In genomic region chr13:28952576-28953571, GRCm38 (mm10) we compare ENCODE assay signal across 8 mouse cellular contexts. TPM values are rescaled to one million over a fixed set of nuclear protein-coding genes. Genes with fewer than 3 reads are reported as not detected.
DNase-seq lines count a peak whose midpoint lies in the region; ATAC-seq and TF ChIP-seq lines count a peak whose summit lies in the region.

No protein-coding gene starts in this region.

- TF ChIP-seq POLR2A in olfactory bulb, adult 2 months (IDR thresholded peaks at IDR 0.05; ENCODE audit: insufficient read depth, low read depth, low read length), result no peak

- DNase-seq in ES-E14 (ENCODE audit: low read depth, low spot score), result peak; percentile 48
- DNase-seq in cerebellum, adult 11 months, result peak; percentile 44
- DNase-seq in heart, postnatal 14 days, result peak; percentile 64 to 66
- peak; percentile 72 to 82 for DNase-seq in kidney, postnatal 4 days
- peak; percentile 63 to 69 for DNase-seq in lung, adult 18-20 months
- DNase-seq in thymus, postnatal 25 days, result peak; percentile 68

- H3K9me3 ChIP-seq in ES-E14 (ENCODE audit: control insufficient read depth, insufficient read depth, low read depth, low read length), result no peaks in the 10 kb centered on the region
- no peaks in the 10 kb centered on the region for H3K9me3 ChIP-seq in forebrain, embryonic 16.5 days (ENCODE audit: control insufficient read depth, low read length)

- peak overlapping the region; percentile 67 for H3K9ac ChIP-seq in ES-E14 (ENCODE audit: insufficient read depth, low read depth, low read length, poor library complexity, severe bottlenecking)
- peak overlapping the region; percentile 100 for H3K9ac ChIP-seq in forebrain, embryonic 16.5 days (replicated peaks; ENCODE audit: low read depth, low read length)

- peak overlapping the region; percentile 65 to 78 for H3K4me3 ChIP-seq in ES-E14 (ENCODE audit: insufficient read depth in 1 of 2, low read depth in 1 of 2, low read length in 2 of 2, poor library complexity in 1 of 2, severe bottlenecking in 1 of 2)
- peak overlapping the region; percentile 97 for H3K4me3 ChIP-seq in forebrain, embryonic 16.5 days (replicated peaks; ENCODE audit: low read length)
- H3K4me3 ChIP-seq in olfactory bulb, adult 2 months (ENCODE audit: insufficient read depth, low read depth, low read length), result peak overlapping the region; percentile 84

- H3K4me2 ChIP-seq in forebrain, embryonic 16.5 days (ENCODE audit: low read length), result peak overlapping the region; percentile 41

- under 1% methylated on average over 98 of the region's 98 CpGs for WGBS in forebrain, embryonic 16.5 days
- WGBS in olfactory bulb, adult 2 months, result under 1% methylated on average over 98 of the region's 98 CpGs

- H3K4me1 ChIP-seq in ES-E14 (ENCODE audit: control insufficient read depth in 2 of 2, insufficient read depth in 2 of 2, low read length in 2 of 2, poor library complexity in 1 of 2), result peaks cover 9 to 12% of the 10 kb centered on the region in 2 experiments; a peak in 2 of 4 replicates
- peaks cover 15% of the 10 kb centered on the region for H3K4me1 ChIP-seq in forebrain, embryonic 16.5 days (replicated peaks; ENCODE audit: control insufficient read depth, insufficient read depth, low read length)
- H3K4me1 ChIP-seq in olfactory bulb, adult 2 months (ENCODE audit: control insufficient read depth, insufficient read depth, low read length), result peaks cover 3% of the 10 kb centered on the region

- no peaks in the 10 kb centered on the region for H3K27me3 ChIP-seq in forebrain, embryonic 16.5 days (replicated peaks; ENCODE audit: control insufficient read depth, insufficient read depth, low read length)

- peak; percentile 59 for ATAC-seq in forebrain, embryonic 16.5 days

- H3K36me3 ChIP-seq in ES-E14 (ENCODE audit: control insufficient read depth, insufficient read depth, low read length, poor library complexity, severe bottlenecking), result peaks cover 4% of the 10 kb centered on the region; the same call in 1 of the 2 replicates
- 0 out of 2 replicates have a peak, but pooled peaks cover under 1% of the 10 kb centered on the region for H3K36me3 ChIP-seq in forebrain, embryonic 16.5 days (ENCODE audit: control insufficient read depth, insufficient read depth)

- intact Hi-C loops in heart, postnatal 14 days (cut with DNase I), result loop anchor here (2.0 to 5.0 kb wide), 5 partner anchors 196 to 1034 kb away; partner anchors contain the start of gene E2f3

- no peak overlapping the region for H3K27ac ChIP-seq in ES-E14 (ENCODE audit: insufficient read depth, low read depth, low read length, poor library complexity, severe bottlenecking)
- H3K27ac ChIP-seq in forebrain, embryonic 16.5 days (ENCODE audit: low read length), result peak overlapping the region; percentile 100
- H3K27ac ChIP-seq in olfactory bulb, adult 2 months (ENCODE audit: insufficient read depth, low read depth, low read length), result peak overlapping the region; percentile 87

- in situ Hi-C loops in ES-E14 (cut with MboI; ENCODE audit: low sequenced_read_pairs in 2 of 2, unreplicated experiment in 2 of 2), result loop anchor here in 1 of 2 experiments (10.0 kb wide), 1 partner anchor 882 kb away; no protein-coding TSS in a partner anchor

- TF ChIP-seq CTCF in olfactory bulb, adult 2 months (IDR thresholded peaks at IDR 0.05; ENCODE audit: insufficient read depth, low read depth, low read length), result no peak

TF ChIP-seq in ES-E14, 5 proteins besides CTCF, POLR2A, EP300 and RAD21:
- TF ChIP-seq MAFK (IDR thresholded peaks at IDR 0.05; ENCODE audit: insufficient read depth, low read depth, low read length), result no peak
- TF ChIP-seq ZC3H11A (IDR thresholded peaks at IDR 0.05; ENCODE audit: borderline replicate concordance, low read depth, low read length), result no peak
- no peak for TF ChIP-seq ZNF384 (IDR thresholded peaks at IDR 0.05; ENCODE audit: low read depth, low read length)
- no peak for TF ChIP-seq HCFC1 (IDR thresholded peaks at IDR 0.05; ENCODE audit: borderline replicate concordance, insufficient read depth, low read length)
- no peak for TF ChIP-seq CHD2 (IDR thresholded peaks at IDR 0.05; ENCODE audit: low read depth, low read length)

RNA-seq across cellular contexts. Expression of gene Sox4, which starts 0.6 kb away (rescaled TPM):
- 19.5 and 27.1 TPM in 2 replicates for total RNA-seq in ES-E14 (2012; rRNA removed)
- 224 and 276 TPM in 2 replicates for polyA plus RNA-seq in forebrain, embryonic 16.5 days (2015; fragmentation: Nextera tagmentation; extraction: Ambion mirVana)
- total RNA-seq in heart, postnatal 14 days (2021), result 10 to 100 TPM; 31.2 to 34.1 TPM
- polyA plus RNA-seq in olfactory bulb, adult 2 months (2012; ENCODE audit: insufficient read depth, insufficient read length, low replicate concordance, missing spikeins), result 84.4 TPM in 1 of 2 replicates, not detected in the other
